Mouse (Mus musculus) lung, postnatal 0 days (tissue): ENCODE measurements around the gene Msi2.

Experiments used
- CTCF ChIP-seq: IDR thresholded peaks from 2 replicates; pipeline ENCODE4 v1.5.1; 2016; ENCODE audit warnings: antibody characterized with exemption, mild to moderate bottlenecking
- EP300 ChIP-seq: IDR thresholded peaks from 2 replicates; pipeline ENCODE4 v1.6.1; 2016; ENCODE audit warnings: antibody characterized with exemption, mild to moderate bottlenecking, control low read depth

GRCm38 (mm10) chr11:88369898-88370297 is 348.4 kb downstream of the Msi2 start:
- TF ChIP-seq CTCF, result no peak
- no peak for TF ChIP-seq EP300
